Mouse (Mus musculus): Measurements from ENCODE around the gene Pds5a. TPM values are rescaled to one million over a fixed set of nuclear protein-coding genes. Genes with fewer than 3 reads are reported as not detected.

The Pds5a gene
- total and polyA plus RNA-seq, 3 experiments = 3.0 to 98.1 (median 74.0) TPM

DNA sequence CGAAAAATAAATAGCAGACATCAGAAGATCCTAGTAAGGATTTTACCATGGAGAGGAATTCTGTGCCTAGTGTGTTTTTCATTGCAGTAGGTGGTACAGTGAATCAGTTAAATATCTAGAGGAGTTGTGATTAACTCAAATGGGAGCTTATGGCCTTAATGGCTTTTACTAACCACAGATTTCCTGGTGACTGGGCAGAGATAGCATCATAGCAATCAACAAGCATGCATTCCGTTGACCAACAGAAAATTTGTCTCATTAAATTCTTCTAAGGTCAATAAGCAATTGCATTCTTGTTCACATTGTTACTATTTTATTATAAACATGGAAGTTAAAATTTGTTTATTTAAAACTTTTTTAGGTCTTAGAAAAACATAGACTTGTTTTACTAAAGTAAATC lies 132.6 kb downstream of the Pds5a start:
- no peak for DNase-seq

DNA sequence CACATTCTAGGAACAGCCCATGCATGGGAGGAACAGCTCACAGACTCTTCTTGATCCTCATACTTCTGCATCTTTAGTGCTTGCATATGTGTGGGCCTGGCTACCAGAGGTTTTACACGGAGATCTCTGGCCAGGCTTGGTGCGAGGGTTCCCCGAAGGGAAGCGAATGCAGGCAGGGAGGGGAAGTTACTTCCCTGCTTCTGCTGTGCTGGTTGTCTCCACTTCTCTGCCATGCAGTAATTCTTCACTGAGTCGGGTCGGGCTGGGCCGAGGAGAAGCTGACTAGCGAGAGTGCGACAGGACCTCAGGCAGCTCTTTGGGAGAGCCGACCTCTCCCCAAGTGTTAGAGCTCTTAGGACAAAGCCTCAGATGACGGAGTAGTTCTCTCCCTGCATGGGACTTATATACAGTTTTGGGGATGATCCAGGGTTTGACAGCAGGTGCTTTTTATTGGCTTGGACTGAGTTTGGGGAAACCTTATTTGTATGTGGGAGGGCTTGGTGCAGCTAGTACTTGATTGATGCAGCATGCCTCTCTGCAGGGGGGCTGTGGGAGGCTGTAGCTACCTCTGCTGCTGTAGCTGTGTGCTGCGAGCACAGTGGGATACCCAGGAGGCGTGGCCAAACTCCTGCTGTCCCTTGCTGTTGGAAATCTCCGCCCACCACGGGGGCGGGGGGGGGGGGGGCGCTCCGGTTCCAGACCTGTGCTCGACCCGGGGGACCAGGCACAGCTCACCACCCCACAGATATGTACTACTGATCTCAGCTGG lies 136.8 kb downstream of the Pds5a start:
- DNase-seq = no peak

DNA sequence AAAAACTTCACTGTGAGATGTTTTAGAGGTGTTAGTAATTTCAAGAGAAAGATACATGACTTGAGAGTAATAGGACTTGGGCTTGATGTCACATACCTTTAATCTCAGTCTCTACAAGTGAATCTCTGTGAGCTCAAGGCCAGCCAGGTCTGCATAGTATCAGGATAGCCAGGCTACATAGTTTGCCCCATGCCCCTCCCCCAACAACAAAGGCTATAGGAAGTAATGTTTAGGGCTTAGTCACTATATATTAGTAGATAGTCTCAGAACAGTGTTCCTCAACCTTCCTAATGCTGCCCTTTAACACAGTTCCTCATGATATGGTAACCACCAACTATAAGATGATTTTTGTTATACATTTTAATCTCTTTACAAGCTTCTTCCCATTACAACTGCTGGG lies 141.0 kb downstream of the Pds5a start:
- no peak for DNase-seq

Other genes with a start within 250 kb of the Pds5a start
- gene Gm43552, start 205.4 kb downstream of the Pds5a start, total RNA-seq (2021) = 1 to 10 TPM in 1 of 2 experiments, not detected in 1; 1.2 TPM
- 8.3 TPM in 1 of 2 replicates, not detected in the other for gene Gm43552, start 205.4 kb downstream of the Pds5a start, polyA plus RNA-seq (2012; rRNA removed)
- 100 to 1,000 TPM; 177 to 196 TPM for gene Smim14, start 161.1 kb downstream of the Pds5a start, total RNA-seq (2021)
- 138 and 142 TPM in 2 replicates for gene Smim14, start 161.1 kb downstream of the Pds5a start, polyA plus RNA-seq (2012; rRNA removed)
- gene Ube2k, start 161.0 kb downstream of the Pds5a start, total RNA-seq (2021) = 100 to 1,000 TPM in 1 of 2 experiments, 10 to 100 TPM in 1; 89.5 to 103 TPM
- gene Ube2k, start 161.0 kb downstream of the Pds5a start, polyA plus RNA-seq (2012; rRNA removed) = 3.5 and 5.7 TPM in 2 replicates
- 10 to 100 TPM in 1 of 2 experiments, 1 to 10 TPM in 1; 8.7 to 14.1 TPM for gene N4bp2, start 65.2 kb upstream of the Pds5a start, total RNA-seq (2021)
- gene N4bp2, start 65.2 kb upstream of the Pds5a start, polyA plus RNA-seq (2012; rRNA removed) = 4.9 and 7.1 TPM in 2 replicates
- gene Rhoh, start 162.9 kb upstream of the Pds5a start, total RNA-seq (2021) = under 1 TPM; 0.52 to 0.69 TPM
- 0.18 and 0.29 TPM in 2 replicates for gene Rhoh, start 162.9 kb upstream of the Pds5a start, polyA plus RNA-seq (2012; rRNA removed)
- not detected for gene Chrna9, start 236.6 kb upstream of the Pds5a start, total RNA-seq (2021)
- gene Chrna9, start 236.6 kb upstream of the Pds5a start, polyA plus RNA-seq (2012; rRNA removed) = not detected in 2 replicates

Data from adrenal gland, adult 2 months (tissue).